Mouse (Mus musculus): ENCODE data around the gene Cyp1a2. TPM values are rescaled to one million over a fixed set of nuclear protein-coding genes. Genes with fewer than 3 reads are reported as not detected.

The Cyp1a2 gene
- polyA plus RNA-seq, 1 experiment: 9.3 TPM

DNA sequence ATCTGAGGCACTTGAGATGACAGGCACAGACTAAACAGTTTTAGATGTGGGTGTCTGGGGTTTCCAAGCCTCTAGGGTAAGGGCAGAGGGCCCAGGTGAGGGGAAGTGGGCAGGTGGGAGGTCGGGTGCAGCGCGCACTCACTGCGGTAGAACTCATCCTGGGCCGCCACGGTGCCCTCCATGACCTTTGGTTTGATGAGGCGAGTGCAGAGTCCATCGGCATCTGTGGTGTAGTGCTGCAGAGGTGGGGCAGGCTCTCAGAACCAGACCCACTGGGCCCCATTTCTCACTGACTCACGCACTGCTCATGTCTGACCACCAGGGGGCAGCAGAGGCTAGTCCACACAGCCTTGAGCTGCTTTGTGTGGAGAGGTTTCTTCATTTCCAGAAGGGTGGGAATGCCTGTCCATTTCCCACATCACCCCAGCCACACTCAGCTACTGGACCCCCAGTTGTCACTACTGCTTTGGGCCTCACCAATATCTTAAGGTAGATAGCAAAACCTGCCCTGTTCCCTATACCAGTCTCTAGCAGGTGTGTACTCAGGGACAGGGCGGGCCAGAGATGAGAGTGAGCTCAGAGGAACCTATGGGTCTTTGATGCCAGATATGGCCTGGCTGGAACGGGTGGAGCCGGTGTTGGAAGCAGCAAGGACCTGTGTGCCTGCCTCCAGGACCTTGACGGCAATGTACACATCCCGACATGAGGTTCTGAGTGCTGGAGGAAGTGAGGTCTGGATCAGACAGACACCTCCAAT is 54.2 kb downstream of the Cyp1a2 start:
- H3K4me3 ChIP-seq (replicated peaks; ENCODE audit: control insufficient read depth, low read depth, low read length): no peak overlapping the region
- no peak for TF ChIP-seq POLR2A (IDR thresholded peaks at IDR 0.05; ENCODE audit: borderline replicate concordance, control insufficient read depth, low read depth, low read length)
- peak; percentile 99 for TF ChIP-seq CTCF (IDR thresholded peaks at IDR 0.05; ENCODE audit: control insufficient read depth, insufficient read depth, low read length)
- peaks cover 8% of the 10 kb centered on the region for H3K4me1 ChIP-seq (ENCODE audit: control insufficient read depth, insufficient read depth, low read length)
- peak overlapping the region; percentile 0; the same call in 1 of the 2 replicates for H3K27ac ChIP-seq (ENCODE audit: control insufficient read depth, insufficient read depth, low read depth, low read length, poor library complexity)
- 63% methylated on average over 14 of the region's 14 CpGs for WGBS

DNA sequence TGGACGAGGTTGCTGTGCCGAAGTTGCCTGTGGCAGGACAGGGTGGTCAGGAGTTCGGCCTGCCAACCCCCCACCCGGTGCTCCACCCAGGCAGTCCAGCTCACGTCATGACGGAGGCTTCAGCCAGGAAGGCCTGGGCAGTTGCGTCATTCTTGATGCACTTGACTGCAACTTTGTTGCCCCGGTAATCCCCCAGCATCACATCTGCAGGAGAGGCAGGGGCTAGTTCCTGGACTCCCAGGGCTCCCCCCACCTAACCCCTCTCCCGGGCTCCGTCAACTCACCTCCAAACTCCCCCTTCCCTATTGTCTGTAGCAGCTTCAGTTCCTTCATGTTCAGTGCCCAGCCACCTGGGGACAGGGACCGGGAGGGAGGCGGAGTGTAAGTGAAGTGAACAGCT is 54.8 kb downstream of the Cyp1a2 start:
- H3K4me3 ChIP-seq (replicated peaks; ENCODE audit: control insufficient read depth, low read depth, low read length): no peak overlapping the region
- TF ChIP-seq CTCF (IDR thresholded peaks at IDR 0.05; ENCODE audit: control insufficient read depth, insufficient read depth, low read length) (no peak), POLR2A (IDR thresholded peaks at IDR 0.05; ENCODE audit: borderline replicate concordance, control insufficient read depth, low read depth, low read length) (no peak)
- no peak overlapping the region for H3K27ac ChIP-seq (ENCODE audit: control insufficient read depth, insufficient read depth, low read depth, low read length, poor library complexity)
- 79% methylated on average over 12 of the region's 12 CpGs for WGBS
- peaks cover 4% of the 10 kb centered on the region; the same call in 1 of the 2 replicates for H3K4me1 ChIP-seq (ENCODE audit: control insufficient read depth, insufficient read depth, low read length)

DNA sequence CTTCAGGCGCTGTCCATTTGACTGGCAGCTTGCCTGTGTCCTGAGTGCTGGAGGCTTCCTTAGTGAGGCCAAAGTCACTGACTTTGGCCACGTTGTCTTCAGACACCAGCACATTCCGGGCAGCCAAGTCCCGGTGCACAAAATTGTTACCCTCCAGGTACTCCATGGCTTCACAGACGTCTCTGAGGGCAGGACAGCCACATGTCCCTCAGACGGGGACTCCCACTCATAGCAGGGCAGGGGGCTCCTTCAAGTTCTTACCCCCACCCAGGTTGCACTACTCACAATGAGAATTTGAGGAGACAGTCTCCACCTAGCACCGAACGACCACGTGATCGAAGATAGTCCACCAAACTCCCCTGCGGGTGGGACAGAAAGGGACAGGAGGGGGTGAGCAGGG is 55.6 kb downstream of the Cyp1a2 start:
- Histone ChIP-seq H3K27ac (ENCODE audit: control insufficient read depth, insufficient read depth, low read depth, low read length, poor library complexity) (no peak overlapping the region), H3K4me1 (ENCODE audit: control insufficient read depth, insufficient read depth, low read length) (peaks cover 1% of the 10 kb centered on the region; the same call in 1 of the 2 replicates), H3K4me3 (replicated peaks; ENCODE audit: control insufficient read depth, low read depth, low read length) (no peak overlapping the region)
- TF ChIP-seq POLR2A (IDR thresholded peaks at IDR 0.05; ENCODE audit: borderline replicate concordance, control insufficient read depth, low read depth, low read length) (no peak), CTCF (IDR thresholded peaks at IDR 0.05; ENCODE audit: control insufficient read depth, insufficient read depth, low read length) (no peak)
- 93% methylated on average over 11 of the region's 11 CpGs for WGBS

DNA sequence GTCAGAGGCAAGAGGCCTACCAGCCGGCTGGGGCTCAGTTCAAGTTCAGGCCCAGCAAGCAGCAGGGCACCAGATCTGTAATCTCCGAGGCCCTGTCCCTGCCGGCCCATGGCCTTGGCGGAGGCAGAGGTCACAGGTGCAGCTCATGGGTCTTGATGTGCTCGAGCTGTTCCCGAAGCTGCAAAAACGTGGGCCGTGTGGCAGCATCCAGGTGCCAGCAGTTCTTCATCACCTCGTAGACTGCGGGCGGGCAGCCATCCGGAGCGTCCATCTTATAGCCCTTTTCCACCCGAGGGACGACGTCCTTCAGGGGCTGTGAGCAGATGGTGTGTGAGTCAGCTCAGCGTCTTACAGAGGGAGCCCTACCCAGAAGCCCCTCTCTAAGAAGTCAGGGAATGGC is 56.3 kb downstream of the Cyp1a2 start:
- WGBS: 92% methylated on average over 17 of the region's 17 CpGs
- H3K4me3 ChIP-seq (replicated peaks; ENCODE audit: control insufficient read depth, low read depth, low read length): no peak overlapping the region
- no peaks in the 10 kb centered on the region; the same call in 1 of the 2 replicates for H3K4me1 ChIP-seq (ENCODE audit: control insufficient read depth, insufficient read depth, low read length)
- TF ChIP-seq POLR2A (IDR thresholded peaks at IDR 0.05; ENCODE audit: borderline replicate concordance, control insufficient read depth, low read depth, low read length) (no peak), CTCF (IDR thresholded peaks at IDR 0.05; ENCODE audit: control insufficient read depth, insufficient read depth, low read length) (no peak)
- no peak overlapping the region for H3K27ac ChIP-seq (ENCODE audit: control insufficient read depth, insufficient read depth, low read depth, low read length, poor library complexity)

Other genes with a start within 250 kb of the Cyp1a2 start
- gene Ppcdc, start 243.6 kb downstream of the Cyp1a2 start, polyA plus RNA-seq (2011; ENCODE audit: insufficient read depth, insufficient read length, low replicate concordance, missing spikeins): 31.1 and 49.4 TPM in 2 replicates
- gene Scamp5, start 215.6 kb downstream of the Cyp1a2 start, polyA plus RNA-seq (2011; ENCODE audit: insufficient read depth, insufficient read length, low replicate concordance, missing spikeins): 5.5 and 7.5 TPM in 2 replicates
- gene Rpp25, start 179.7 kb downstream of the Cyp1a2 start, polyA plus RNA-seq (2011; ENCODE audit: insufficient read depth, insufficient read length, low replicate concordance, missing spikeins): 8.2 TPM in 1 of 2 replicates, not detected in the other
- 158 and 215 TPM in 2 replicates for gene Cox5a, start 162.4 kb downstream of the Cyp1a2 start, polyA plus RNA-seq (2011; ENCODE audit: insufficient read depth, insufficient read length, low replicate concordance, missing spikeins)
- 8.4 and 10.3 TPM in 2 replicates for gene Fam219b, start 146.2 kb downstream of the Cyp1a2 start, polyA plus RNA-seq (2011; ENCODE audit: insufficient read depth, insufficient read length, low replicate concordance, missing spikeins)
- 11.7 and 17.8 TPM in 2 replicates for gene Mpi, start 130.9 kb downstream of the Cyp1a2 start, polyA plus RNA-seq (2011; ENCODE audit: insufficient read depth, insufficient read length, low replicate concordance, missing spikeins)
- gene Scamp2, start 122.8 kb downstream of the Cyp1a2 start, polyA plus RNA-seq (2011; ENCODE audit: insufficient read depth, insufficient read length, low replicate concordance, missing spikeins): 21.3 and 46.4 TPM in 2 replicates
- gene Ulk3, start 94.3 kb downstream of the Cyp1a2 start, polyA plus RNA-seq (2011; ENCODE audit: insufficient read depth, insufficient read length, low replicate concordance, missing spikeins): 17.8 and 35.6 TPM in 2 replicates
- not detected in 2 replicates for gene Cplx3, start 77.4 kb downstream of the Cyp1a2 start, polyA plus RNA-seq (2011; ENCODE audit: insufficient read depth, insufficient read length, low replicate concordance, missing spikeins)
- gene Lman1l, start 62.9 kb downstream of the Cyp1a2 start, polyA plus RNA-seq (2011; ENCODE audit: insufficient read depth, insufficient read length, low replicate concordance, missing spikeins): 0.65 TPM in 1 of 2 replicates, not detected in the other
- gene Csk, start 30.1 kb downstream of the Cyp1a2 start, polyA plus RNA-seq (2011; ENCODE audit: insufficient read depth, insufficient read length, low replicate concordance, missing spikeins): 45.4 and 99.8 TPM in 2 replicates
- gene Cyp1a1, start 4.2 kb upstream of the Cyp1a2 start, polyA plus RNA-seq (2011; ENCODE audit: insufficient read depth, insufficient read length, low replicate concordance, missing spikeins): not detected in 2 replicates
- 8.3 and 9.1 TPM in 2 replicates for gene Edc3, start 24.8 kb upstream of the Cyp1a2 start, polyA plus RNA-seq (2011; ENCODE audit: insufficient read depth, insufficient read length, low replicate concordance, missing spikeins)
- 148 and 149 TPM in 2 replicates for gene Clk3, start 82.2 kb upstream of the Cyp1a2 start, polyA plus RNA-seq (2011; ENCODE audit: insufficient read depth, insufficient read length, low replicate concordance, missing spikeins)
- 15.3 and 52.9 TPM in 2 replicates for gene Arid3b, start 153.1 kb upstream of the Cyp1a2 start, polyA plus RNA-seq (2011; ENCODE audit: insufficient read depth, insufficient read length, low replicate concordance, missing spikeins)
- 19.2 and 35.9 TPM in 2 replicates for gene Ubl7, start 227.3 kb upstream of the Cyp1a2 start, polyA plus RNA-seq (2011; ENCODE audit: insufficient read depth, insufficient read length, low replicate concordance, missing spikeins)

Measured in bone marrow, adult 2 months (tissue).